Mouse (Mus musculus) midbrain, embryonic 11.5 days (tissue): Measurements from ENCODE around the gene Mxra8. TPM values are rescaled to one million over a fixed set of nuclear protein-coding genes. Genes with fewer than 3 reads are reported as not detected.
A peak's percentile ranks its signal among the peaks of the same experiment; 100 is the strongest.

ENCODE experiments used
- ATAC-seq: fragments of 200-750 bp; cut with Nextera tagmentation; 2 replicates; pipeline ENCODE4 v1.8.0; 2017; ENCODE audit warnings: moderate TSS enrichment, moderate library complexity; ENCODE audit not compliant: low FRiP score
- DNase-seq: peaks from one replicate; pipeline ENCODE4 v3.0.0; 2015; ENCODE audit warnings: low spot score; ENCODE audit errors: missing footprints
- H3K27ac ChIP-seq: fragments of 300-500 bp; sonication (generic); 2 replicates; pipeline ENCODE4 v1.5.1; 2014; ENCODE audit warnings: low read depth, low read length
- H3K27me3 ChIP-seq: fragments of 300-500 bp; sonication (generic); 2 replicates; pipeline ENCODE4 v1.6.1; 2014; ENCODE audit warnings: mild to moderate bottlenecking, low read length, moderate library complexity, mixed read lengths; ENCODE audit not compliant: control insufficient read depth, insufficient read depth
- H3K36me3 ChIP-seq: fragments of 300-500 bp; sonication (generic); 2 replicates; pipeline ENCODE4 v1.6.1; 2014; ENCODE audit warnings: mild to moderate bottlenecking, low read length, moderate library complexity, mixed read lengths; ENCODE audit not compliant: control insufficient read depth, insufficient read depth
- H3K4me1 ChIP-seq: fragments of 300-500 bp; sonication (generic); 2 replicates; pipeline ENCODE4 v1.6.1; 2014; ENCODE audit warnings: low read length; ENCODE audit not compliant: control insufficient read depth, insufficient read depth
- H3K4me2 ChIP-seq: fragments of 300-500 bp; sonication (generic); 2 replicates; pipeline ENCODE4 v1.6.1; 2014; ENCODE audit warnings: mild to moderate bottlenecking, moderate library complexity
- H3K4me3 ChIP-seq: fragments of 300-500 bp; sonication (generic); 2 replicates; pipeline ENCODE4 v1.5.1; 2014; ENCODE audit warnings: low read depth, low read length
- H3K9ac ChIP-seq: fragments of 300-500 bp; sonication (generic); 2 replicates; pipeline ENCODE4 v1.6.1; 2014; ENCODE audit warnings: low read length
- H3K9me3 ChIP-seq: fragments of 300-500 bp; sonication (generic); 2 replicates; pipeline ENCODE4 v1.6.1; 2016; ENCODE audit warnings: low read length; ENCODE audit not compliant: control insufficient read depth
- WGBS: fragments of 180-500 bp; shearing (Covaris S2); extraction: QIAGEN DNeasy Blood & Tissue Kit; methylation state at CpG from one replicate; pipeline ENCODE4 v1.1.7; 2014; 5-methylcytosine and 5-hydroxymethylcytosine counted together
- polyA plus RNA-seq: library from polyadenylated mRNA; unstranded; fragments of >200 nt; fragmentation: Nextera tagmentation; extraction: Ambion mirVana; gene quantifications from 2 replicates; pipeline ENCODE4 v1.2.1, GENCODE M21; 2014

Gene Mxra8
- polyA plus RNA-seq, 1 experiment from 2014 or later = 41.9 TPM

- Histone ChIP-seq H3K9ac (no peak overlapping the region), H3K36me3 (peaks cover 14% of the 10 kb centered on the region), H3K27ac (no peak overlapping the region), H3K4me2 (no peak overlapping the region), H3K9me3 (no peaks in the 10 kb centered on the region), H3K27me3 (no peaks in the 10 kb centered on the region), H3K4me1 (peaks cover 11% of the 10 kb centered on the region), H3K4me3 (no peak overlapping the region)
- ATAC-seq (no peak), DNase-seq (no peak)
- WGBS = 83% methylated on average over 3 of the region's 3 CpGs
These were observed 31.6 kb upstream of the Mxra8 start for GRCm38 (mm10) chr4:155807841-155808240.

DNA sequence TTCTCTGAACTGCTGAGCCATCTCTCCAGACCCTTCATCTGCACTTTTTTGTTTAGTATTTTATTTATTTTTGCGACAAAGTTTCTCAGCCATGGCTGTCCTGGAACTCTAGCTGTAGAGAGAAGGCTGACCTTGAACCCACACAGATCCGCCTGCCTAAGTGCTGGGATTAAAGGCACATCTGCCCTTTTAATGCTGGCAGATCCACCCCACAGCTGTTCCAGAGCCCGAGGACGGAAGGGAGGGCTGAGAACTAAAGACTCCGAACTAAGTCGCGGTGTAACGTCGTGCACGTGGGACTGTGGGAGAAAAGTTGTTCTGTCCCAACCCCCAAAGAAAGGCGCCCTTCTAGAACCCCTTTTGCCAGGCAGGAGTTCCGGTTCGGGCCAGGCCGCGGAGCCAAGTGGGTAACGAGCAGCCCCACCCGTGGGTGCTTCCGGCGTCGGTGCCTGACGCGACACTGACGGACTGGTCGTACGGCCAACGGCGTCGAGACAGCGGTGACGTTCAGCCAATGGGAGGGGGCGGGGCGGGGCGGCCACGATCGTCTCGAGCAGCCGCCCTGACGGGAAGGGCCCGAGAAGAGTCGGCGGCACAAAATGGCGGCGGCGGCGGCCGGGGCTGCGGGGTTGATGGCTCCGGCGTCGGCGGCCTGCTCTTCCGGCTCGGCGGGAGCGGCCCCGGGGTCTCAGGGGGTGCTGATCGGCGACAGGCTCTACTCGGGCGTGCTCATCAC, 27.4 kb upstream of the Mxra8 start, which contains the start of gene Ccnl2:
Gene Ccnl2 (plus strand): TSS at position 561 of the 736 bp plus-strand sequence.
- H3K27me3 ChIP-seq = no peaks in the 10 kb centered on the region

GRCm38 (mm10) chr4:155812665-155813181, 26.8 kb upstream of the Mxra8 start:
- no peaks in the 10 kb centered on the region for H3K9me3 ChIP-seq
- H3K27me3 ChIP-seq = no peaks in the 10 kb centered on the region
- H3K4me1 ChIP-seq = peaks cover 15% of the 10 kb centered on the region
- WGBS = under 1% methylated on average over 46 of the region's 49 CpGs
- DNase-seq (peak; percentile 92), ATAC-seq (no peak; the same call in none of the 2 replicates)
- H3K36me3 ChIP-seq = peaks cover 25% of the 10 kb centered on the region
- H3K4me2 ChIP-seq = peak overlapping the region; percentile 60
- H3K4me3 ChIP-seq = peak overlapping the region; percentile 100
- peak overlapping the region; percentile 62 for H3K27ac ChIP-seq
- peak overlapping the region; percentile 99 for H3K9ac ChIP-seq

More for the DNA sequence above, 27.4 kb upstream of the Mxra8 start, which contains the start of gene Ccnl2:
- H3K27ac ChIP-seq = peak within 1 kb of the TSS; percentile 62
- peak; percentile 99 for ATAC-seq
- H3K9ac ChIP-seq = peak within 1 kb of the TSS; percentile 99
- H3K4me3 ChIP-seq = peak within 1 kb of the TSS; percentile 100
- peak; percentile 99 for DNase-seq
- H3K4me2 ChIP-seq = peak within 1 kb of the TSS; percentile 60
- peaks cover 22% of the 10 kb centered on the region for H3K36me3 ChIP-seq
- H3K4me1 ChIP-seq = peaks cover 15% of the 10 kb centered on the region
- WGBS = under 1% methylated on average over 60 of the region's 60 CpGs
- H3K9me3 ChIP-seq = no peaks in the 10 kb centered on the region

GRCm38 (mm10) chr4:155817533-155817932, 21.9 kb upstream of the Mxra8 start:
- 81% methylated on average over 4 of the region's 4 CpGs for WGBS
- no peak overlapping the region for H3K9ac ChIP-seq
- peaks cover 46% of the 10 kb centered on the region for H3K36me3 ChIP-seq

GRCm38 (mm10) chr4:155821025-155821424, 18.5 kb upstream of the Mxra8 start:
- no peaks in the 10 kb centered on the region for H3K27me3 ChIP-seq
- ATAC-seq (no peak), DNase-seq (no peak)
- H3K4me3 ChIP-seq = no peak overlapping the region
- no peaks in the 10 kb centered on the region for H3K9me3 ChIP-seq
- H3K4me2 ChIP-seq = no peak overlapping the region
- no peak overlapping the region for H3K27ac ChIP-seq
- no peaks in the 10 kb centered on the region for H3K4me1 ChIP-seq
- no peak overlapping the region for H3K9ac ChIP-seq
- WGBS = 90% methylated on average over 7 of the region's 7 CpGs
- H3K36me3 ChIP-seq = peaks cover 55% of the 10 kb centered on the region

More at GRCm38 (mm10) chr4:155817533-155817932, 21.9 kb upstream of the Mxra8 start:
- H3K27me3 ChIP-seq = no peaks in the 10 kb centered on the region
- ATAC-seq (no peak), DNase-seq (no peak)
- H3K4me2 ChIP-seq = no peak overlapping the region
- no peak overlapping the region for H3K4me3 ChIP-seq
- no peak overlapping the region for H3K27ac ChIP-seq
- H3K9me3 ChIP-seq = no peaks in the 10 kb centered on the region
- peaks cover 11% of the 10 kb centered on the region for H3K4me1 ChIP-seq

DNA sequence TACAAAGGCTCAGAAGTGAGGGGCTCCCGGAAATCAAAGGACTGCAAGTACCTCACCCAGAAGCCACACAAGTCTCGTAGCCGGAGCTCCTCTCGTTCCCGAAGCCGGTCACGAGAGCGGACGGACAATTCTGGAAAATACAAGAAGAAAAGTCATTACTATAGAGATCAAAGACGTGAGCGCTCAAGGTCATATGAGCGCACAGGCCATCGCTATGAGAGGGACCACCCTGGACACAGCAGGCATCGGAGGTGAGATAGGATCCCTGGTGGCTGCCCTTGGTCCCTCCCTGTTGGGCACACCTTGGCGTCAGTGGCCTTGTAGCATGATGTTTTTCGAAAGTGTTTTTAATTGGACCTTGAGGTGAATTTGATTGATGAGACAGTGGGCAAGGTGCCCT, 16.0 kb upstream of the Mxra8 start:
- H3K4me3 ChIP-seq = no peak overlapping the region
- H3K4me2 ChIP-seq = no peak overlapping the region
- no peaks in the 10 kb centered on the region for H3K9me3 ChIP-seq
- H3K27me3 ChIP-seq = no peaks in the 10 kb centered on the region
- WGBS = 97% methylated on average over 16 of the region's 16 CpGs
- no peak overlapping the region for H3K27ac ChIP-seq
- H3K4me1 ChIP-seq = no peaks in the 10 kb centered on the region
- peaks cover 48% of the 10 kb centered on the region for H3K36me3 ChIP-seq
- DNase-seq (no peak), ATAC-seq (no peak)
- no peak overlapping the region for H3K9ac ChIP-seq

- Histone ChIP-seq H3K27me3 (no peaks in the 10 kb centered on the region), H3K36me3 (peaks cover 8% of the 10 kb centered on the region), H3K9ac (no peak overlapping the region), H3K27ac (no peak overlapping the region), H3K4me1 (peaks cover 8% of the 10 kb centered on the region), H3K9me3 (no peaks in the 10 kb centered on the region), H3K4me2 (no peak overlapping the region), H3K4me3 (no peak overlapping the region)
- ATAC-seq (no peak), DNase-seq (no peak)
- WGBS = 94% methylated on average over 4 of the region's 4 CpGs
These were observed 9.6 kb upstream of the Mxra8 start for GRCm38 (mm10) chr4:155829866-155830265.

DNA sequence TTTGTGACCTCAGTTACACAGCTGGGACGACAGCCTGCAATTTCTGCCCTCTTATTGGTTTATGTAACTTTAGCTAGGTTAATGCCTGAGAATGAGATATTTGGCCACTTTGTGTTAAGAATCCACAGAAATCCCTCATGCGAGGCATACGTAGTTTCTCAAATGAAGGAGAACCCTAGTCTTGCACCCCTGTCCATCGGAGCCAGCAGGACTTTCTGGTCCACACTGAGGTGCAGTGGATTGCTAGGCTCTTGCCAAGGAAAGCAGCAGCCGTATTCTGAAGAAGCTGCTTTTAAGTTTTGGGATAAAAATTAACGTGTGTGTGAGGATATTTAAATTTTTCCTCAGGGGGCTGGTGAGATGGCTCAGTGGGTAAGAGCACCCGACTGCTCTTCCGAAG, 8.9 kb upstream of the Mxra8 start:
- peaks cover 7% of the 10 kb centered on the region for H3K36me3 ChIP-seq
- H3K9me3 ChIP-seq = no peaks in the 10 kb centered on the region
- DNase-seq (no peak), ATAC-seq (no peak)
- H3K9ac ChIP-seq = no peak overlapping the region
- H3K4me2 ChIP-seq = peak overlapping the region; percentile 96; the same call in 1 of the 2 replicates
- peak overlapping the region; percentile 87; the same call in 1 of the 2 replicates for H3K4me3 ChIP-seq
- H3K27me3 ChIP-seq = no peaks in the 10 kb centered on the region
- peaks cover 8% of the 10 kb centered on the region for H3K4me1 ChIP-seq
- WGBS = 63% methylated on average over 8 of the region's 8 CpGs
- H3K27ac ChIP-seq = no peak overlapping the region

DNA sequence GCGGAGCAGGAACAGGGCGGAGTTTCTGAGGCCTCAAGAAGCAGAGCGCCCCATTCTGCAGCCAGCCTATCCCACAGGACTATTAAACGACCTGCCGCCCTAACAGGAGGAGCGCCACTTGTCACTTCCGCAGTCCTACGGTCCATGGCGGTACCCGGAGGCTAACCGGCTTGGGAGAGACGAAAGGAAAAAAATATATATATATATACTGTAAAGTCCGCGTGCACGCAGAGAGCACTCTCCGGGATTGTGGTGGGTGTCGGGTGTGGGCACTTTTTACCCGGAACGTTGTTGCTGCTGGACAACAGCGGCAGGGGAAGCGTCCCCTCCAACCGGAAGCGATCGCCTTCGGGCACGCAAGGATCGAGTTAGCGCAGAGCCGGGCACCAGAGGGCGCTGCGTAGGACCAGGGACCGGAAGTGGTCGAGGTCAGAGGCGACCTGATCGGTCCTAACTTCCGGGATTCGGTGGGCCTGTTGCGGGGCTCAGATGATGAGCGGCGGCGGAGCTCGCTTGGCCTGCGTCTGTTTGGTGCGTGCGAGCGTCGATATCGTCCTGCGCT, 8.2 kb upstream of the Mxra8 start, which contains the start of gene Aurkaip1:
Gene Aurkaip1 (plus strand): TSS at position 68 of the 562 bp plus-strand sequence.
- peak; percentile 95 for ATAC-seq
- peaks cover 8% of the 10 kb centered on the region for H3K4me1 ChIP-seq
- under 1% methylated on average over 49 of the region's 49 CpGs for whole genome bisulfite sequencing

More for the DNA sequence above, 8.2 kb upstream of the Mxra8 start, which contains the start of gene Aurkaip1:
- Histone ChIP-seq H3K27ac (peak within 1 kb of the TSS; percentile 80), H3K36me3 (peaks cover 7% of the 10 kb centered on the region; the same call in 1 of the 2 replicates), H3K4me3 (peak within 1 kb of the TSS; percentile 87), H3K27me3 (no peaks in the 10 kb centered on the region), H3K9me3 (no peaks in the 10 kb centered on the region), H3K9ac (peak within 1 kb of the TSS; percentile 90), H3K4me2 (peak within 1 kb of the TSS; percentile 96)
- peak; percentile 100 for DNase-seq
